Mouse (Mus musculus) cerebellum, postnatal 10 days (tissue): Measurements from ENCODE around the gene Syt9.
A peak's percentile ranks its signal among the peaks of the same experiment; 100 is the strongest.

Source experiments
- DNase-seq, 2 experiments: peaks; one replicate each; pipeline ENCODE4 v3.0.0; 2021; ENCODE audit warnings: mixed read lengths in 2 of 2

Gene Syt9

GRCm38 (mm10) chr7:107545011-107545410 is 174.5 kb downstream of the Syt9 start:
- peak; percentile 44 to 54 for DNase-seq

- DNase-seq: no peak
These were observed 177.3 kb downstream of the Syt9 start for GRCm38 (mm10) chr7:107547872-107548271.

- peak in 1 of 2 experiments; percentile 8 for DNase-seq
These were observed 182.9 kb downstream of the Syt9 start for GRCm38 (mm10) chr7:107553461-107553860.

GRCm38 (mm10) chr7:107555906-107556305 is 185.4 kb downstream of the Syt9 start:
- peak; percentile 59 to 60 for DNase-seq

GRCm38 (mm10) chr7:107560675-107561074 is 190.1 kb downstream of the Syt9 start:
- DNase-seq: no peak

GRCm38 (mm10) chr7:107561584-107561983 is 191.1 kb downstream of the Syt9 start:
- no peak for DNase-seq

- no peak for DNase-seq
These were observed 193.2 kb downstream of the Syt9 start for GRCm38 (mm10) chr7:107563727-107564126.

GRCm38 (mm10) chr7:107567261-107567671 is 196.7 kb downstream of the Syt9 start, which contains the start of gene Olfml1:
TSS of gene Olfml1 (plus strand) at chr7:107567446.
- DNase-seq: peak in 1 of 2 experiments; percentile 12

GRCm38 (mm10) chr7:107567674-107568073 is 197.1 kb downstream of the Syt9 start:
- no peak for DNase-seq

- peak; percentile 25 to 44 for DNase-seq
These were observed 198.4 kb downstream of the Syt9 start for GRCm38 (mm10) chr7:107568971-107569370.

- no peak for DNase-seq
These were observed 203.3 kb downstream of the Syt9 start for GRCm38 (mm10) chr7:107573856-107574255.

GRCm38 (mm10) chr7:107574276-107574675 is 203.7 kb downstream of the Syt9 start:
- no peak for DNase-seq

GRCm38 (mm10) chr7:107592641-107593040 is 222.1 kb downstream of the Syt9 start:
- DNase-seq: peak; percentile 15 to 38

GRCm38 (mm10) chr7:107593904-107594303 is 223.4 kb downstream of the Syt9 start:
- DNase-seq: peak in 1 of 2 experiments; percentile 8

- DNase-seq: peak; percentile 68 to 73
These were observed 223.9 kb downstream of the Syt9 start for GRCm38 (mm10) chr7:107594325-107594856.

- peak; percentile 82 to 89 for DNase-seq
These were observed 224.4 kb downstream of the Syt9 start, which contains the start of gene Ppfibp2 for GRCm38 (mm10) chr7:107594857-107595402. TSS of gene Ppfibp2 (plus strand) at chr7:107595207.

- peak; percentile 5 to 7 for DNase-seq
These were observed 224.9 kb downstream of the Syt9 start for GRCm38 (mm10) chr7:107595426-107595825.

- DNase-seq: no peak
These were observed 226.2 kb downstream of the Syt9 start for GRCm38 (mm10) chr7:107596753-107597152.

GRCm38 (mm10) chr7:107597956-107598355 is 227.4 kb downstream of the Syt9 start:
- no peak for DNase-seq
